In the genomic region with DNA sequence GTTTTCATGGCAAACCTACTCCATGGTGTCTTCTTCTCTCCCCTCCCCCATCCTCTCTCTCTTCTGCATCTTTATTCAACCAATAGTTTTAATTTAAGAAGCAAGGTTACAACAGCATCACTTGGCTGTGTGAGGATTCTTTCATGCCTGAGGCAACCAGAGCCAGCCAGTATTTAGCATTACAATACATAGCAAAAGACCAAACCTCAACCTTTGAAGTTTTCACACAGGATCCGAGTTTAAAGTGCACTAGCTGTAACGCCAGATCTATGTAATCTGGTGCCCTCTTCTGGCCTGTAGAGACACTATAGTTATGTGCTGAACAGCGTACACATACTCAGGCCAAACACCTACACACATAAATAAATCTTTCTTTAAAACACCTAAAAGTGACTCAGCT, we compare ENCODE assay signal across 8 mouse cellular contexts. TPM values are rescaled to one million over a fixed set of nuclear protein-coding genes. Genes with fewer than 3 reads are reported as not detected.
A peak's percentile ranks its signal among the peaks of the same experiment; 100 is the strongest.
DNase-seq lines count a peak whose midpoint lies in the region; ATAC-seq and TF ChIP-seq lines count a peak whose summit lies in the region.
"Had no signal": no experiment of that assay in that cellular context is flagged by ENCODE, and none has a peak within 500 bp of the region (broad histone marks: within the 10 kb centered on the region; RNA-seq: fewer than 3 reads in every experiment).

No protein-coding gene starts in this region.

- intact Hi-C loops in left cerebral cortex, postnatal 25 days (cut with DNase I), result loop anchor here (5.0 to 10.0 kb wide), 3 partner anchors 38 to 265 kb away; a partner anchor contains a TSS
- intact Hi-C loops in left cerebral cortex, postnatal 4 days (cut with DNase I), result no loop called here

- POLR2A ChIA-PET in Patski (lab: Charles Lee), result no interaction called here

- no peak for TF ChIP-seq POLR2A in thymus, adult 2 months (IDR thresholded peaks at IDR 0.05; ENCODE audit: control insufficient read depth, extremely low read depth, insufficient read depth, low read length, poor library complexity)

- CTCF ChIA-PET in Patski (lab: Charles Lee), result interaction anchor here (1.0 kb wide), 1 partner anchor 54 kb away, joined by 3 read pairs; a partner anchor contains a TSS

- H3K4me3 ChIP-seq in thymus, adult 2 months (ENCODE audit: control insufficient read depth, insufficient read depth, low read length), result no peak overlapping the region
- H3K4me3 ChIP-seq: liver, embryonic 15.5 days had no signal

- WGBS in thymus, adult 2 months, result 19% methylated on average over 3 of the region's 3 CpGs

- peak; percentile 67 for TF ChIP-seq CTCF in Patski (IDR thresholded peaks at IDR 0.05)
- TF ChIP-seq CTCF in thymus, adult 2 months (IDR thresholded peaks at IDR 0.05; ENCODE audit: borderline replicate concordance, control insufficient read depth, extremely low read depth, insufficient read depth, low read length, poor library complexity), result no peak

- H3K27ac ChIP-seq in thymus, adult 2 months (ENCODE audit: control insufficient read depth, insufficient read depth, low read length), result no peak overlapping the region
- H3K27ac ChIP-seq: liver, embryonic 15.5 days had no signal

- in situ Hi-C loops in Patski (cut with MboI; ENCODE audit: low pct_unique_long_range_greater_than_20kb), result no loop called here

- H3K4me1 ChIP-seq in thymus, adult 2 months (replicated peaks; ENCODE audit: control insufficient read depth, insufficient read depth, low read length), result 0 out of 2 replicates have a peak, but pooled peaks cover 2% of the 10 kb centered on the region
- H3K4me1 ChIP-seq: liver, embryonic 15.5 days had no signal

- ATAC-seq in Patski, result no peak

- no peaks in the 10 kb centered on the region for H3K27me3 ChIP-seq in Patski
- H3K27me3 ChIP-seq in thymus, adult 2 months (ENCODE audit: control insufficient read depth, insufficient read depth, low read length), result no peaks in the 10 kb centered on the region
- H3K27me3 ChIP-seq: liver, embryonic 15.5 days had no signal

- peak; percentile 17 to 50 for DNase-seq in left cerebral cortex, postnatal 25 days (ENCODE audit: low spot score in 2 of 2)
- DNase-seq in left cerebral cortex, postnatal 4 days, result no peak
- no peak for DNase-seq in Patski (ENCODE audit: low read depth, low spot score)
- DNase-seq in kidney, adult 8-10 months, result peak; percentile 44 to 51
- DNase-seq in thymus, adult 2 months, result peak; percentile 65
- no peak for DNase-seq in heart, adult 8-10 months (ENCODE audit: low spot score)
- no peak for DNase-seq in layer of hippocampus, postnatal 25 days (ENCODE audit: extremely low spot score in 1 of 2, low spot score in 1 of 2)

- no peaks in the 10 kb centered on the region for H3K36me3 ChIP-seq in thymus, adult 2 months (ENCODE audit: control insufficient read depth, insufficient read depth, low read length)
- H3K36me3 ChIP-seq: liver, embryonic 15.5 days had no signal

RNA-seq across cellular contexts. Expression of a gene that starts 18.5 kb away (rescaled TPM):
- total RNA-seq in left cerebral cortex, postnatal 25 days (2021), result 10 to 100 TPM; 60.8 to 61.7 TPM
- 10 to 100 TPM; 66.8 to 67.8 TPM for total RNA-seq in left cerebral cortex, postnatal 4 days (2021)
- 82.8 TPM for polyA plus RNA-seq in Patski (2021)
- 40.7 and 44.7 TPM in 2 replicates for polyA plus RNA-seq in thymus, adult 2 months (2012; rRNA removed)
- 10 to 100 TPM; 50.5 to 59.7 (median 55.2) TPM for total RNA-seq in heart, adult 8-10 months (2022)
- 10 to 100 TPM; 46.0 to 53.3 TPM for total RNA-seq in layer of hippocampus, postnatal 25 days (2021)

RNA-seq across cellular contexts. Expression of a gene that starts 36.7 kb away (rescaled TPM):
- total RNA-seq in left cerebral cortex, postnatal 25 days (2021), result 10 to 100 TPM; 70.9 to 72.1 TPM
- total RNA-seq in left cerebral cortex, postnatal 4 days (2021), result 100 to 1,000 TPM; 103 to 108 TPM
- 52.8 TPM for polyA plus RNA-seq in Patski (2021)
- 42.7 and 49.5 TPM in 2 replicates for polyA plus RNA-seq in thymus, adult 2 months (2012; rRNA removed)
- total RNA-seq in heart, adult 8-10 months (2022), result 10 to 100 TPM; 45.9 to 51.0 (median 48.2) TPM
- 10 to 100 TPM; 57.2 to 68.3 TPM for total RNA-seq in layer of hippocampus, postnatal 25 days (2021)

RNA-seq across cellular contexts. Expression of a gene that starts 53.9 kb away (rescaled TPM):
- total RNA-seq in left cerebral cortex, postnatal 25 days (2021), result 100 to 1,000 TPM; 209 to 242 TPM
- total RNA-seq in left cerebral cortex, postnatal 4 days (2021), result 100 to 1,000 TPM; 200 to 212 TPM
- 60.2 TPM for polyA plus RNA-seq in Patski (2021)
- polyA plus RNA-seq in thymus, adult 2 months (2012; rRNA removed), result 244 and 275 TPM in 2 replicates
- total RNA-seq in heart, adult 8-10 months (2022), result 10 to 100 TPM; 26.5 to 31.1 (median 27.8) TPM
- 100 to 1,000 TPM; 168 to 224 TPM for total RNA-seq in layer of hippocampus, postnatal 25 days (2021)

RNA-seq across cellular contexts. Expression of a gene that starts 55.2 kb away (rescaled TPM):
- 100 to 1,000 TPM; 900 to 913 TPM for total RNA-seq in left cerebral cortex, postnatal 25 days (2021)
- 100 to 1,000 TPM; 865 to 870 TPM for total RNA-seq in left cerebral cortex, postnatal 4 days (2021)
- 707 TPM for polyA plus RNA-seq in Patski (2021)
- 512 and 578 TPM in 2 replicates for polyA plus RNA-seq in thymus, adult 2 months (2012; rRNA removed)
- 100 to 1,000 TPM; 186 to 215 (median 203) TPM for total RNA-seq in heart, adult 8-10 months (2022)
- total RNA-seq in layer of hippocampus, postnatal 25 days (2021), result 100 to 1,000 TPM; 753 to 800 TPM

Comparison
In these comparisons a context has a peak if more than half of its experiments do, and no peak if none do; other contexts are left out.
1. DNase-seq: peak in left cerebral cortex, postnatal 25 days (2 of 2), kidney, adult 8-10 months (2 of 2) and thymus, adult 2 months (single experiment); none in left cerebral cortex, postnatal 4 days (single experiment), Patski (single experiment), heart, adult 8-10 months (single experiment) and layer of hippocampus, postnatal 25 days (0 of 2).
2. RNA of a gene that starts 53.9 kb away (total RNA-seq): 209 to 242 TPM in left cerebral cortex, postnatal 25 days, 168 to 224 TPM in layer of hippocampus, postnatal 25 days and 200 to 212 TPM in left cerebral cortex, postnatal 4 days; 26.5 to 31.1 TPM in heart, adult 8-10 months; every median in the first group is over 4 times any median in the second.